Mouse (Mus musculus) ES-Bruce4 (cell line): ENCODE data around the gene Dvl3.

Source experiments
- CTCF ChIP-seq: IDR thresholded peaks from one replicate; pipeline ENCODE4 v1.8.1; 2011; ENCODE audit warnings: low read depth, low read length
- EP300 ChIP-seq: IDR thresholded peaks from 2 replicates; pipeline ENCODE4 v1.6.1; 2011; ENCODE audit warnings: low read depth, low read length; ENCODE audit not compliant: insufficient read depth
- POLR2A ChIP-seq: IDR thresholded peaks from one replicate; pipeline ENCODE4 v1.8.1; 2011; ENCODE audit warnings: low read length; ENCODE audit not compliant: insufficient read depth

DNA sequence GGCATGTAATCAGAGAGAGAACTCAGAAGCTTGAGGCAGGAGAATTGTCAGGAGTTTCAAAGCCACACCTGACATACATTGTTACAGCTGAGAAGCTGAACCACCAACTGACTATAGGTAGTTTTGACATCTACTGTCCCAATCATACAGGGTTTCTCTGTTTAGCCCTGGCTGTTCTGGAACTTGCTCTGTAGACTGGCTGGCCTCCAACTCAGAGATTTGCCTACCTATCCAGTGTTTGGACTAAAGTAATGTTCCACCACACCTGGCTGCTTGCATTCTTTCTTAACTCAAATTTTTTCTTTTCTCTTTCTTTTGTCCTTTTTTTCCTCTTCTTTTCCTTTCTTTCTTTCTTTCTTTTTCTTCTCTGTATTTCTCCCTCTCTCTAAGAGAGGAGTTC is 750 bp upstream of the Dvl3 start:
- TF ChIP-seq POLR2A (no peak), CTCF (no peak), EP300 (no peak)
